Mouse (Mus musculus): ENCODE results near the gene St8sia4.

St8sia4 gene

DNA sequence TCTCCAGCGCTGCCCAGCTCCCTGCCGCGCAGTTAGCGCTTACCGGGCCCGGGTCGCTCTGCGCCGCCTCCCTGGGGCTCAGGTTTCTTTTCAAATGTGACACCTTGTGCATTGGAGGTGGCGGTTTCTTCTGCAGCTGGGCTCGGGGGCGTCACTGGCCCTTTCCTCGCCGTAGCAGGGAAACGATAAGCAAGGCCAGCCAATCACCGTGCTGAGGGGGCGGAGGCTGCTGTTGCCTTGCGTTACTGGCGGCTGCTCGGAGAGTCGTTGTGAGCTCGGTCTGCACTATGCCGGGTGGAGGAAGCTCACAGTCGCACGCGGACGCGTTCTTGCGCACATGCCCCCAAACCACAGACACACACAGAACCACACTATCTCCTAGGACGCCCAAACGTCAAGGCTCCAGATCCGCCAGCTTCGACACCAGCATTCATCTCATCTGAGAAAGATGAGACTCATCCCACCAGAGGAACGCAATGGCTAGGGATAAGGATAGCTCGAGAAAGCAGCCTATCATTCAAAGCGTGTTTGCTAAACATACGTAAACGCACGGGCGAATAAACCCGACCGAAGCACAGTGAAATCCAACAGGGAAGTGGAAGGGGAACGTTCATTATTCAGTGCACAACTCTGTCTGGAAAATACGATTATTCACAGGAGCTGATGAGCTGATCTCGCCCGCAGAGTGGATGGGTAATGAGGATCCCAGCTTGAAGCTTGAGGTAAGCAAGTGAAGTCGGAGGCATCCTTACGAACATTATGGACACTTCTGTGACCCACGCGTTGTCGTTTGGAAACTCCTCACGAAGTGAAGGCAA lies at the start of gene St8sia4:
Gene St8sia4 (minus strand): TSS at position 137 of the 818 bp plus-strand sequence.
- DNase-seq: peak; percentile 15

GRCm38 (mm10) chr1:95709181-95709580 lies 41.8 kb upstream of the St8sia4 start:
- DNase-seq: no peak

- DNase-seq: no peak
Observed at GRCm38 (mm10) chr1:95699903-95700302, 32.5 kb upstream of the St8sia4 start.

DNA sequence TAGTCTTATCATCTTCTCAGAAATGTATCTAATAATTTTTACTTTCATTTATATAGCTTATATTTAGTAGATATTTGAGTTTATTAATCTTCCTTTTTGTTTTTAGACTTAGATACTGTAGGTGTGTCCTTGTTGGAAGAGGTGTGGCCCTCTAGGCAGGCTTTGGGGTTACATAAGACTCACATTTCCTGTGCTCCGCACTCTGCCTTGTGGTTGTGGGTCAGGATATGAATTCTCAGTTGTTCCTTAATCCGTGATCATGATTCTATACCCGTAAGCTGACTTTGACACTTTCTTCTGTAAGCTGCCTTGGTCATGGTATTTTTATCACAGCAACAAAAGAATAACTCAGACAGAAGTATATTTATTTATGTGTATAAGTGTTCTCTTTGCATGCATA lies 6.7 kb upstream of the St8sia4 start:
- DNase-seq: no peak

GRCm38 (mm10) chr1:95668253-95668805 lies 958 bp upstream of the St8sia4 start:
- DNase-seq: no peak

- no peak for DNase-seq
Observed at GRCm38 (mm10) chr1:95666541-95667320, 640 bp downstream of the St8sia4 start.

GRCm38 (mm10) chr1:95665951-95666484 lies 1.4 kb downstream of the St8sia4 start:
- DNase-seq: no peak

DNA sequence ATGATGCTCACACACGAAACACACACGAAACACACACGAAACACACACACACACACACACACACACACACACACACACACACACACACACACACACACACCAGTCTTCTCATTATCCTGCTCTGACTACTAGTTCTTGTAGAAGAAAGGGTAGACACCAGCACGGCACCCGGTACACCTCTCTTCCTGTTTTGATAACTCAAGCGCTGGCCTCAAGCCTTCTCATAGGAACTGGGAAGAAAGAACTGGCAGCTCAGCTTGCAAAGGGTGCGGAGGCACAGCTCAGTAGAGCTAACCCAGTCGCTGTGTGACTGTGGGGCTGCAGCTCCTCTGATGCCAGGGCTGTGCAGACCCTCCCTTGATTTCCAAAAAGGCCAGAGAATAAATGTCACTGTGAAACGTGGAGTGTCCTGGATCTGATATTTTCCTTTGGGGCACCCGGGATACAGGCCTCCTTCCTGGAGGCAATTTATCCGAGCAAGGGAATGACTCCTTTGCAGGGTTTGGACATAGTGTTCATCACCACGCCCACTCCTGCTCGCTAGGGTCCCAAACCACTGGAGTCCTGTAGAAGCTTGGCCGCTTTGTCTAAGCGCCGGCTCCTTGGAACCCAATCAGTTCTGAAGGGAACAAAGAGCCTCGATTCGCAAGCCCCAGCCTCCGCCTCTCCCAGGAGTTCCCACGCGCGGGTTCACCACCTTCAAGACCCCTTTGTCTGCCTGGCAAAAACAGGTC lies 2.2 kb downstream of the St8sia4 start:
- DNase-seq: no peak

GRCm38 (mm10) chr1:95664321-95664825 lies 3.0 kb downstream of the St8sia4 start:
- DNase-seq: no peak

DNA sequence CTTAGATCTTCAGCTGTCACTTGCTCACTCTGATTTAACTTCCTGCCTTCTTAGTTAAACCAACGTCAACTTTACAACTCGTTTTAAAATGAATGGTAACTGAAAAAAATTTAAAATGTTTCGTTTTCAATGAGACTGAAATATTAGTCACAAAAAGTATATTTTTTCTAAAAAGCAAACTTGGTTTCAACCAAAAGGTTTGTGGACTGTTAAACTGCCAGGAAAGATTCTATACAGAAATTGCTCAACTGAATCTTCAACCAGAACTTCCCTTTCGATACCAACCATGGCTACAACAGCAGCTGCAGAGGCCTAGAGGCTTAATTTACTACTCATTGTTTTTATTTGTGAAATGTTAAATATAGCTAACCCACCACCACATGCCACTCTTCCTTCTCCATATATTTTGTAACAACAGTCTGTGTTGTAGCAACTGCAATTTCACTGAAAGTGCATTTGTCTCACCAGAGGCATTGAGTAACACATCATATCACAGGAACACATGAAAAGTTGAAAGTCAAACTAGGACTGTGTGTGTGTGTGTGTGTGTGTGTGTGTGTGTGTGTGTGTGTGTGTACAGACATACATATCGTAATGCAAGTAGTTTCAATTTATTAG lies 10.2 kb downstream of the St8sia4 start:
- no peak for DNase-seq

DNA sequence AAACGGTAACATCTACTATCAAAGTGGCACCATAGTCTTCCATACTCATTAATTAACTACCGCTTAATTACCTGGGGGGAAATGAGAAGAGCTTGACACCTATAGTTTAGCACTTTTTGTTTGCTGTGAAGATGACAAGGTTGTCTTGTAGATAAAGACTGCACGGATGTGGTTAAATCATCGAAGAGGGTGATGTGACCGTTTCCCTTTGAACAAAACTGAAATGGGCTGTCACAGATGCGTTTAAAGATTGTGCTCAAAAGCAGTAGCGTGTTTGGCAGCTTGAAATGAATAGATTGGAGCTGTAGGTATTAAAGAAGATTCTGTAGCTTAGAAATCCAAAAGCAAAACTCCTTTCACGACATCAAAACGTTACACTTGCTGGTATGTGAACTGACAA lies 11.8 kb downstream of the St8sia4 start:
- DNase-seq: no peak

GRCm38 (mm10) chr1:95653445-95653844 lies 13.9 kb downstream of the St8sia4 start:
- no peak for DNase-seq

DNA sequence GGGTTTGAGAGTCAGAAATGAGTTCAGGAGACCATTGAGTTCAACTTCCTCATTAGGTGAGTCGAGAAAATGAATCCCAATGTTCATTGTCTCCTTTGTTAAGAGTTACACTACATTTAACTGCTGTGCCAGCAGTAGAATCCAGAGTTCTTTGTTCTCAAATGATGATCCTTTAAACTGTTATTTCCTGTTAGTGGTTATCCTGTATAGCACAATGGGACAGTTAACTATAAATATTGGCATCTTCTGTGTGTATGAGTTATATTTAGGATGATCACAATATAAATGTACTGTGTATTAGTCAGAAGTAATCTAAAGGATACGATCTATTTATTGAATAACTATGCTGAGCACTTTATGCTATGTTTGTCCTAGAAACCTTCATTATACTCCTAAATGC lies 23.1 kb downstream of the St8sia4 start:
- no peak for DNase-seq

- DNase-seq: no peak
Observed at GRCm38 (mm10) chr1:95639001-95639400, 28.4 kb downstream of the St8sia4 start.

DNA sequence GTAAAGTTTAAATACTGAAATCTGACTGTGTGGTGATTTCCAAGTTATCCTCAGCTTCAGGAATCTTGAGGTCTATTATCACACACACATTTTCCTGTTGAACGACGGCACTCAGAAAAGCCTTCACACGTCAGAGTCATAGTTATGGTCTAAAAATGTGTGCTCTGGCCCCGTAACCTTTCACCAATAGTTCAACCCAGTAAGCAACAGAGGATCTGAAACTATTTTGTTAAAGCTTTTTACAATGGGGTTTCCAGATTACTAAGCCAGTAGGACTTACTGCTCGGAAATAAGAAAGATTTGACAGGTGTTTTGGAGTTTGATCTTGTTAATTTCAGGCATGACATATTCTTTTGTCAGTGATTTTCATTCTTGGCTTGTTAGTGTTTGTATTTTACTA lies 43.0 kb downstream of the St8sia4 start:
- DNase-seq: no peak

DNA sequence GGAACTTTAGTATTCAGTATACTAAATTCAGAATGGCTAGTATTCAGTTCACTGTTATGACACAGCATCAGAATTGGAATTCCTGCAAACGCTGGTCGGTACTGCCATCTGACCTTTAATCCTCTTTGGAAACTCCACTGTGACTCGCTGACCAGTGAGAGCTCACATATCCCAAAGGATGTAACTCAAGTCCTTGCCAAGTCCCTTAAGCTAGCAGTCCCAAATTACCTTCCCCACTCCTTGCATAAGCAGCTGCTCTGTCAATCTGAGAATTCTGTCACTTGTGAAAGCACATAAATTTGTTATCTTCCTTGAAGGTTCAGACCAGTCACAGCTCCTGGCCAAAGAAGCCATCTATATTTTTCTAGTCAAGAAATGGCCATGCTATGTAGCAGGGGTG lies 48.7 kb downstream of the St8sia4 start:
- DNase-seq: no peak

DNA sequence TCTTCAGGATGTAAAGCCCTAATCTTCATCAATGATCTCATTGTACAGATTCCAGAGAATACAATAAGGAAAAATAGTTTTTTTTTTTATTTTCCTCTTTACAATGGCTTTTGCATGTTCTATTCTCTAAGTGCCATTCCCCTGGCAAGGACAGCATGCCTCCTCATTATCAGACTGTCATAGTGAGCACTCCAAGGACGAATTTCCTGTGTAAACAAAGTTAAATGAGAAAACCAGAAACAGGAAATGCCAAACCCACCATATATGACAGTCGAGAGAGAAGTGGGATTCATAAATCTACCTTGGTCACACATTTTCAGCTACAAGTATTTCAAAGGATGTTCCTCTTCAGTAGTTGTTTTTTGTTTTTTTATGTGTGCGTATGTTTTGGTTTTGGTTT lies 49.2 kb downstream of the St8sia4 start:
- DNase-seq: no peak

DNA sequence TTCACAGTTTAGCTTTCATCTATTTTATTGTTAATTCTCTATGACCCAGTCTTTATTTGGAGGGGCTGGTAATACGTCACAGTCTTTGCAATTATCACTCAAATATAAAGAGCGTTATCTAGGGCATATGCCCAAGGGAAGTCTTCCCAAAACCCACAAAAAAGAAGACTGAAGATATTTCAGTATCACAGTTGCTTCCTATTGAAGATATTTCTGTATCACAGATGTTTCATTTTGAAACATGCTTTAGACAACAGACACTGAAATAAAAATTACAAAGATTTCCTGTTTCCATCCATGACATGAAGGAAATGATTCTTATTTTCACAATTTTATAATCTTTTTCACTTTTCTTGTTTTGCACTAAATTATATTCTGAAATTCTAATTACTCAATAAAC lies 57.4 kb downstream of the St8sia4 start:
- no peak for DNase-seq

- DNase-seq: no peak
Observed at GRCm38 (mm10) chr1:95609045-95609444, 58.3 kb downstream of the St8sia4 start.

GRCm38 (mm10) chr1:95605458-95605857 lies 61.9 kb downstream of the St8sia4 start:
- DNase-seq: no peak

DNA sequence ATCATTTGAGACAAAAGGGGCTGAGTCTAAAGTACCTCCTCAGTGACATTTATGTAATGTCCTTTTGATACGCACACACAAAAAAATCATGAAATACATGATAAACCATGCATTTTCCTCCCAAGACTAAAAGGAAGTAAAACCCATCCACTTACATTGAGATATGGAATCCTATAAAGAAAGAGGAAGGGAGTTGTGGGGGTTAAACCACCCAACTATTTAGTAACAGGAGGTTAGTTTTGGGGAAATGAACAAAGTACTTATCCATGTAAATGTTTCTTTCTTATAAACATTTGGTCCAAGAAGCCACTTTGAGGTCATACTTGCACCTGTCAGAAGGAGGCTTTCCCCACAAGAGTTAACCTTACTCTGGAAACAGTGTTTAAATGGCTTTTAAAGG lies 69.3 kb downstream of the St8sia4 start:
- DNase-seq: no peak

DNA sequence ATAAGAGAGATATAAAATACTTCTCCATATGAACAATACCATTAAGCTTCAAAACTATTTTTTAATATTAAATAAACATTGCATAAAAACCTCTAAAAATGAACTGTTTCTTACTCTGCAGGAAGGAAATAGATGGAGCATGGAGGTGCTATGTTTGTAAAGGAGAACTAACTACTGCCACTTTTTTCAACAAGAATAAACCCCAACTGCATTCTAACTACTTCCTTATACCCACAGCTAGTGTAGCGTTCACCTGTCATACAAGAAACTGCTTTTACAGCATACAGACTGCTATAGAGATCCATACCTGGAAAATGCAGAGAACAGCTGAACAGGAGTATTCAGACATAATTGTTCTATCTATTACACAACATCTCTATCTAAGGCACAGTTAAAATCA lies 70.5 kb downstream of the St8sia4 start:
- no peak for DNase-seq

Data from cerebellum, adult 11-12 months (tissue).